Mouse (Mus musculus): Measurements from ENCODE around the gene Mthfd1.

GRCm38 (mm10) chr12:76263876-76264275 lies 8.8 kb downstream of the Mthfd1 start:
- TF ChIP-seq CTCF (IDR thresholded peaks at IDR 0.05 in 2 of 3, conservative IDR thresholded peaks at IDR 0.05 in 1 of 3; ENCODE audit: control insufficient read depth in 1 of 3, insufficient read depth in 1 of 3, low read depth in 2 of 3, low read length in 3 of 3, poor library complexity in 1 of 3, severe bottlenecking in 1 of 3) = no peak
- TF ChIP-seq MAZ (IDR thresholded peaks at IDR 0.05; ENCODE audit: low read depth, low read length) = no peak
- no peak for TF ChIP-seq MAX (IDR thresholded peaks at IDR 0.05; ENCODE audit: low read length)
- TF ChIP-seq POLR2A (IDR thresholded peaks at IDR 0.05; ENCODE audit: control insufficient read depth in 1 of 2, insufficient read depth in 1 of 2, low read depth in 1 of 2, low read length in 2 of 2, poor library complexity in 1 of 2) = no peak
- TF ChIP-seq GATA1 (IDR thresholded peaks at IDR 0.05; ENCODE audit: low read depth, low read length) = no peak
- no peak for TF ChIP-seq HCFC1 (IDR thresholded peaks at IDR 0.05; ENCODE audit: low read depth, low read length)
- no peak for TF ChIP-seq MYC (IDR thresholded peaks at IDR 0.05; ENCODE audit: low read depth, low read length)
- no peak for TF ChIP-seq SIN3A (IDR thresholded peaks at IDR 0.05; ENCODE audit: low read length)
- no peak for TF ChIP-seq TCF12 (IDR thresholded peaks at IDR 0.05; ENCODE audit: low read depth, low read length)
- no peak for TF ChIP-seq KAT2A (conservative IDR thresholded peaks at IDR 0.05; ENCODE audit: low read depth, low read length)
- TF ChIP-seq CHD1 (IDR thresholded peaks at IDR 0.05; ENCODE audit: low read depth, low read length) = no peak
- TF ChIP-seq GABPA (IDR thresholded peaks at IDR 0.05; ENCODE audit: low read depth, low read length) = no peak
- TF ChIP-seq POLR2AphosphoS2 (IDR thresholded peaks at IDR 0.05; ENCODE audit: low read length) = no peak

Measured in MEL (cell line).